Mouse (Mus musculus) heart, postnatal 10 days (tissue): ENCODE measurements around the gene Sorbs2. TPM values are rescaled to one million over a fixed set of nuclear protein-coding genes. Genes with fewer than 3 reads are reported as not detected.
"Not testable (repeated sequence)": the region's sequence is repeated elsewhere in the genome, so short reads cannot be mapped to it uniquely, and the experiment has no call there.

Experiments
- DNase-seq, 2 experiments: peaks; one replicate each; pipeline ENCODE4 v3.0.0; 2021
- intact Hi-C: fragments of 180-260 bp; cut with DNase I; formaldehyde crosslinking; loops from one replicate; pipeline ENCODE4 v1.15.1; 2025
- total RNA-seq, 2 experiments: library from RNA; stranded (reverse); gene quantifications; 2 replicates each; pipeline ENCODE4 v1.2.3; 2021

Sorbs2 gene
- total RNA-seq, 2 experiments from 2014 or later = 665 to 789 TPM

DNA sequence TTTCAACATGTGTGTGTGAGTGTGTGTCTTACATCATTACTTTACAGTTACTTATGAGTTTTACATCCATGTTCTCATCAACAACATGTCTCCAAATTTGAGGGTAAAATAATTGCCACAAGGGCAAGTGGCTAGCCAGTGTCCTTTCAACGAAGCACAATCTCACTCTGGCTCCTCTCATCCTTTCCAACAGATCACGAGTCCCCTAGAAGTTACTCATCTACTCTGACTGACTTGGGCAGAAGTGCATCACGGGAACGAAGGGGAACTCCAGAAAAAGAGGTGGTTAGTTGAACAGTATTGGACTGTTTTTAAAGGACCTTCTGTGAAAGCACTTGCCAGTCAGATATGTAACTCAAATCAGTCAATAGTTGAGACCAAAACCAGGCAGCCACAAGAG, 291.9 kb downstream of the Sorbs2 start:
- no peak for DNase-seq
- intact Hi-C loops = no loop called here

- no peak for DNase-seq
- intact Hi-C loops = no loop called here
These were observed 301.0 kb downstream of the Sorbs2 start for GRCm38 (mm10) chr8:45808597-45808996.

- DNase-seq = peak; percentile 58 to 78
- intact Hi-C loops = loop anchor here (1.0 to 2.0 kb wide), 2 partner anchors 70 to 117 kb away; partner anchors contain the start of gene Ccdc110
These were observed 309.3 kb downstream of the Sorbs2 start for GRCm38 (mm10) chr8:45816765-45817426.

GRCm38 (mm10) chr8:45821650-45822049, 314.1 kb downstream of the Sorbs2 start:
- DNase-seq = no peak
- intact Hi-C loops = no loop called here

- intact Hi-C loops = no loop called here
- peak in 1 of 2 experiments; percentile 26 for DNase-seq
These were observed 322.5 kb downstream of the Sorbs2 start for GRCm38 (mm10) chr8:45829985-45830548.

GRCm38 (mm10) chr8:45833896-45834295, 326.3 kb downstream of the Sorbs2 start:
- intact Hi-C loops = no loop called here

GRCm38 (mm10) chr8:45843306-45843705, 335.7 kb downstream of the Sorbs2 start:
- no peak for DNase-seq
- intact Hi-C loops = no loop called here

More at GRCm38 (mm10) chr8:45833896-45834295, 326.3 kb downstream of the Sorbs2 start:
- no peak for DNase-seq

GRCm38 (mm10) chr8:45844097-45844885, 336.7 kb downstream of the Sorbs2 start:
- intact Hi-C loops = loop anchor here (2.0 kb wide), 1 partner anchor 43 kb away; no protein-coding TSS in a partner anchor
- peak in 1 of 2 experiments; percentile 65 for DNase-seq

DNA sequence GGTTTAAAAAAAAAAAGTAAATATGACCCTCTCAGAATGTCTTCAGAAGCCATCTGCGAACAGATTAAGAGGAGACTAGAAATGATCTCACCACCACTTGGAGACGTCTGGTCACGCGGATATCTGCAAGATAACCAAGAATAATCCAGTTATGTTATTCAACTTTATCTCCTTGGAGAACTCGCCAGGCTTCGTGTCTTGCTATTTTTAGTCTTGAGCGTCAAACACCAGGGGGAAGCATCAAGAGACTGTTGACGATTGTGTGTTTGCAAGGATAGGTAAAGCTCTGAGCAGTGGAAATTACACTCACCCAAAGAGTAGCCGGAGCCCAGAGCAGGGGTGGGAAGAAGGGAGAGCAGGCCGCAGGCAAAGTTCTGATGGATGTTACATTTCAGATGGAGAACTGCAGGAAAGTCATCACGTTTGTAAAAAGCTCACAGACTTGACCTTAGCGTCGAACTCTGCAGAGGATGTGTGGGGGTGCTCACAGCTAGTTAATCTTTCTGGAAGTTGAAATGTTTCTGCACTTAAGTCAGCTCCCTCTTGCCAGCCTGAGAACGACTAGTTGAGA, 337.4 kb downstream of the Sorbs2 start:
- DNase-seq = peak; percentile 66 to 70
- intact Hi-C loops = loop anchor here (1.0 to 2.0 kb wide), 2 partner anchors 30 to 42 kb away; no protein-coding TSS in a partner anchor

DNA sequence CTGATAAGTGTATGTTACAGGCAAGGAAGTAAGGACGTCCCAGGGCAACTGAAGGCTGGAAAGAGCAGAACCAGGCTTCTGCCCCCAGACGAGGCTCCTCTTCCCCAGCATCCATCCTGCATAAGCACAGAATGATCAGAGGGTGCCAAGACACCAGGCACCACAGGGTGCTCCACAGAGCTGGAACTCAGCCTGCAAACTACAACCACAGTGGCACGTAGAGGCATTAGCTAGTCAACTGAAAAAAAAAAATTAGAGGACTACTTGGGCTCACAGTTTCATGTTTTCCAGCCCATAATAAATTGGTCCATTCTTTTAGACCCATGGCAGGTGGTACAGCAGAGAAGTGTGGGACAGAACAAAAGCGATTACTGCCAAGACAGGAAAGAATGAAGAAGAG, 338.3 kb downstream of the Sorbs2 start:
- no peak for DNase-seq
- intact Hi-C loops = loop anchor here (1.0 to 2.0 kb wide), 3 partner anchors 21 to 41 kb away; no protein-coding TSS in a partner anchor

- intact Hi-C loops = loop anchor here (2.0 kb wide), 1 partner anchor 14 kb away; no protein-coding TSS in a partner anchor
- DNase-seq = no peak
These were observed 347.5 kb downstream of the Sorbs2 start for GRCm38 (mm10) chr8:45855118-45855517.

- DNase-seq = no peak
- intact Hi-C loops = no loop called here
These were observed 350.1 kb downstream of the Sorbs2 start for GRCm38 (mm10) chr8:45857734-45858133.

DNA sequence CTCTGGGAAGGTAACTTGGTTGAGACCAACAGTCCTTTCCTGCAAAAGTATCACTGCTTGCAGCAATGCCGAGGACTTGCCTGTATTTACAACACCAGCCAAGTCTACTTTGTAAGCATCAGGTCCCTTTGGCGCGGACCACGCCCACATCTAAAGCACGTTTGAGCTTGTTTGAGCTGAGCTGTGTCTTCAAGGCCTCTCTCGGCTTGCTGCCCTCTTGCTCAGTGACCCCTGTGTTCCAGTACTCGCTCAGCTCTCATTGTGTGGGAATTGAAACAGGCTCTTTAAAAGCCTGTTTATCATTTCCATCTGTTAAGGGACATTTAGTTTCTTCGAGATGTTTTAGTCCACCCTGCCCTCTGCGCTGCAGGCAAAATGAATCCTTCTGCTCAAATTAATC, 350.8 kb downstream of the Sorbs2 start:
- DNase-seq = no peak
- intact Hi-C loops = no loop called here

DNA sequence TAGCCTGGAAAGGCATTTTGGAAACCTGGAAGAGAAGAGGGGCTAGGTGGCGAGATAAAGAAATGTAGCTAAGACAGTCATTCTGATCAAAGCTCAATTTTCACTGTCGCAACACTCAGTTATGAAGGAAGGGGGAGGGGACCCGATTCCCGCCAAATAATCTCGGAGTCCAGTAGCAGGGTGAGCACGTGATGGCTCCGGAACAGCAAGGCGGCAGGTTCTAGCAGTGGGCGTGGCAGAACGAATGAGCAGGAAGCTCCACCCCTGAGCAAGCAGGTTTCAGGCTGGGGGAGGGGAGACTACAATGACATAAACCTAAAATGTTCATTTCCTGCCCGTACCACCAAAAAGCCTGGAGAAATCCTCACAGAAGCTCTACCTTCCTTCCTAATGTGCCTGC, 364.0 kb downstream of the Sorbs2 start:
- intact Hi-C loops = not testable (repeated sequence)
- peak; percentile 18 to 25 for DNase-seq

DNA sequence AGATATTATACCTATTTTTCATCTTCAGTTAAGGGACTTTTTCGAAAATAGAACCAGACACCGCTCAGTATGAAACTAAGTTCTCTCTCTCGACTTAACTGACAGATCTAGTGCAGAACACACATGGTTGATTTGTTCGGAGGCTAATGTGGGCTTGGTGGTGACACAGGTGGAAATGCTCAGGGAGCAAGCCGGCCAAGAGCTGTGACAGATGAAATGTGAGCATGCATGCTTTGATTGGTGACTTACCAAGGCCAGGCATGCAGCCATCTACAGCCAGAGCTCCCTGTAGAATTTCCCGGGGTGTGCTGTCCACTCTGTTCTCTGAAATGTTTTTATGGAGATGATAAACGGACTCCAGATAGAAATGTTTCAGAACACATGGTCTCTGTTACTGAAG, 364.5 kb downstream of the Sorbs2 start:
- intact Hi-C loops = no loop called here
- peak; percentile 81 to 83 for DNase-seq

GRCm38 (mm10) chr8:45874945-45875626, 367.5 kb downstream of the Sorbs2 start:
- peak; percentile 93 to 94 for DNase-seq
- intact Hi-C loops = loop anchor here (1.0 kb wide), 1 partner anchor 30 kb away; no protein-coding TSS in a partner anchor

GRCm38 (mm10) chr8:45876397-45876796, 368.8 kb downstream of the Sorbs2 start:
- intact Hi-C loops = no loop called here
- no peak for DNase-seq
